Mouse (Mus musculus) right cerebral cortex, postnatal 14 days (tissue): ENCODE results near the gene Vmn1r44.
"Not testable (repeated sequence)": the region's sequence is repeated elsewhere in the genome, so short reads cannot be mapped to it uniquely, and the experiment has no call there.

ENCODE experiments used
- DNase-seq: peaks from one replicate; pipeline ENCODE4 v3.0.0; 2022

Gene Vmn1r44

GRCm38 (mm10) chr6:89883360-89883759 is at the start of gene Vmn1r44:
Gene Vmn1r44 (plus strand): TSS chr6:89883660.
- no peak for DNase-seq

GRCm38 (mm10) chr6:89857552-89857951 is 25.9 kb upstream of the Vmn1r44 start:
- no peak for DNase-seq

GRCm38 (mm10) chr6:89859839-89860238 is 23.6 kb upstream of the Vmn1r44 start:
- no peak for DNase-seq

GRCm38 (mm10) chr6:89863792-89864191 is 19.7 kb upstream of the Vmn1r44 start:
- DNase-seq = no peak

- no peak for DNase-seq
Measured at GRCm38 (mm10) chr6:89867276-89867675, 16.2 kb upstream of the Vmn1r44 start.

- DNase-seq = no peak
Measured at GRCm38 (mm10) chr6:89867976-89868375, 15.5 kb upstream of the Vmn1r44 start.

GRCm38 (mm10) chr6:89876313-89876712 is 7.1 kb upstream of the Vmn1r44 start, which contains the start of the genes Vmn1r42 and Vmn1r43:
Gene Vmn1r42 (minus strand): TSS chr6:89876413.
Gene Vmn1r43 (minus strand): TSS chr6:89876413.
- DNase-seq = not testable (repeated sequence)

- no peak for DNase-seq
Measured at GRCm38 (mm10) chr6:89876963-89877362, 6.5 kb upstream of the Vmn1r44 start.

GRCm38 (mm10) chr6:89880867-89881266 is 2.6 kb upstream of the Vmn1r44 start:
- DNase-seq = no peak

- no peak for DNase-seq
Measured at GRCm38 (mm10) chr6:89883812-89884211, 352 bp downstream of the Vmn1r44 start.

- DNase-seq = not testable (repeated sequence)
Measured at GRCm38 (mm10) chr6:89940498-89940897, 57.0 kb downstream of the Vmn1r44 start, which contains the start of gene Vmn1r45. Gene Vmn1r45 (minus strand): TSS chr6:89940598.

GRCm38 (mm10) chr6:89940926-89941325 is 57.5 kb downstream of the Vmn1r44 start:
- DNase-seq = no peak
